Comparison of ENCODE assay signal across 9 mouse cellular contexts in the genomic region with DNA sequence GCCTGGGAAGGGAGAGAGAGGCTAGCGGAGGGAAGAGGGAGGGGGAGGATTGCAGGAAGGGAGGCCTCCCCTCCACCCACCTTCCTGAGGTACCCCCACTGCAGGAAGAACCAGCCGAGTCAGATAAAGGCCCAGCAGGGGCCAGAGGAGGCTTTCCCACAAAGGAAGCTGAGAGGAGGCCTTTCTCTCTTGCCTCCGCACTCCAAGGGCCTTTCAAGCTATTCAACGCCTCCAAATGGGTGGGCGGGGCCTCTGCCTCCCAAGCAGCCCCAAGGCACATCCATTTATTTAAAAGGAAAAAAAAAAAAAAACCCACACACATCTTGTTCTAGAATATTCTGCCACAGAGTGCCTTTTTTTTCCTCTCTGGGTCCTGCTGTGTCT.
DNase-seq lines count a peak whose midpoint lies in the region; ATAC-seq and TF ChIP-seq lines count a peak whose summit lies in the region.
"Had no signal": no experiment of that assay in that cellular context is flagged by ENCODE, and none has a peak within 500 bp of the region (broad histone marks: within the 10 kb centered on the region; RNA-seq: fewer than 3 reads in every experiment).

No protein-coding gene starts in this region.

- intact Hi-C loops in gastrocnemius, adult 2 months (cut with DNase I), result no loop called here
- intact Hi-C loops in gastrocnemius, postnatal 36 days (cut with DNase I), result no loop called here

- H3K9ac ChIP-seq in intestine, embryonic 15.5 days, result peak overlapping the region; percentile 41
- H3K9ac ChIP-seq in midbrain, embryonic 11.5 days (ENCODE audit: low read length), result peak overlapping the region; percentile 54

- H3K36me3 ChIP-seq in embryonic facial prominence, embryonic 10.5 days (replicated peaks), result peaks cover 8% of the 10 kb centered on the region; the same call in 1 of the 2 replicates
- H3K36me3 ChIP-seq in intestine, embryonic 15.5 days, result no peaks in the 10 kb centered on the region
- no peaks in the 10 kb centered on the region for H3K36me3 ChIP-seq in midbrain, embryonic 11.5 days (ENCODE audit: control insufficient read depth, insufficient read depth, low read length)

- peak overlapping the region; percentile 67; the same call in 1 of the 2 replicates for H3K4me2 ChIP-seq in intestine, embryonic 15.5 days (replicated peaks)
- H3K4me2 ChIP-seq in midbrain, embryonic 11.5 days, result no peak overlapping the region

- peak overlapping the region; percentile 62 for H3K4me3 ChIP-seq in gastrocnemius, adult 2 months
- peak overlapping the region; percentile 43 for H3K4me3 ChIP-seq in embryonic facial prominence, embryonic 10.5 days
- H3K4me3 ChIP-seq in intestine, embryonic 15.5 days (replicated peaks), result no peak overlapping the region
- H3K4me3 ChIP-seq in midbrain, embryonic 11.5 days (ENCODE audit: low read depth, low read length), result no peak overlapping the region

- TF ChIP-seq CTCF in gastrocnemius, adult 2 months (IDR thresholded peaks at IDR 0.05), result no peak

- 5% methylated on average over 5 of the region's 5 CpGs for WGBS in embryonic facial prominence, embryonic 10.5 days
- WGBS in intestine, embryonic 15.5 days, result 27% methylated on average over 5 of the region's 5 CpGs
- WGBS in midbrain, embryonic 11.5 days, result 2% methylated on average over 5 of the region's 5 CpGs

- H3K27me3 ChIP-seq in embryonic facial prominence, embryonic 10.5 days (replicated peaks; ENCODE audit: low read depth, poor library complexity, severe bottlenecking), result peaks cover 35% of the 10 kb centered on the region
- no peaks in the 10 kb centered on the region for H3K27me3 ChIP-seq in intestine, embryonic 15.5 days (replicated peaks)
- no peaks in the 10 kb centered on the region for H3K27me3 ChIP-seq in midbrain, embryonic 11.5 days (ENCODE audit: control insufficient read depth, insufficient read depth, low read length)
- H3K27me3 ChIP-seq: Patski had no signal

- no peaks in the 10 kb centered on the region for H3K9me3 ChIP-seq in embryonic facial prominence, embryonic 10.5 days
- H3K9me3 ChIP-seq in intestine, embryonic 15.5 days, result no peaks in the 10 kb centered on the region
- no peaks in the 10 kb centered on the region for H3K9me3 ChIP-seq in midbrain, embryonic 11.5 days (ENCODE audit: control insufficient read depth, low read length)

- ATAC-seq in intestine, embryonic 15.5 days, result peak; percentile 31; the same call in 1 of the 2 replicates
- ATAC-seq in midbrain, embryonic 11.5 days (ENCODE audit: low FRiP score), result peak; percentile 51

- peaks cover 90% of the 10 kb centered on the region for H3K4me1 ChIP-seq in embryonic facial prominence, embryonic 10.5 days
- peaks cover 24% of the 10 kb centered on the region for H3K4me1 ChIP-seq in intestine, embryonic 15.5 days (replicated peaks)
- peaks cover 39% of the 10 kb centered on the region for H3K4me1 ChIP-seq in midbrain, embryonic 11.5 days (ENCODE audit: control insufficient read depth, insufficient read depth, low read length)

- DNase-seq in gastrocnemius, adult 2 months, result no peak
- DNase-seq in gastrocnemius, postnatal 36 days, result no peak
- peak; percentile 98 for DNase-seq in 416B (ENCODE audit: low read depth)
- peak; percentile 78 for DNase-seq in embryonic facial prominence, embryonic 10.5 days (ENCODE audit: low spot score)
- DNase-seq in midbrain, embryonic 11.5 days (ENCODE audit: low spot score, missing footprints), result peak; percentile 96
- DNase-seq in spleen, postnatal 10 days (ENCODE audit: low spot score in 2 of 2), result no peak
- DNase-seq in ovary, adult 18-20 months (ENCODE audit: low spot score), result no peak

- peak overlapping the region; percentile 65 for H3K27ac ChIP-seq in gastrocnemius, adult 2 months
- H3K27ac ChIP-seq in embryonic facial prominence, embryonic 10.5 days (replicated peaks), result peak overlapping the region; percentile 86
- H3K27ac ChIP-seq in intestine, embryonic 15.5 days, result peak overlapping the region; percentile 58
- H3K27ac ChIP-seq in midbrain, embryonic 11.5 days (ENCODE audit: low read depth, low read length), result peak overlapping the region; percentile 93

Comparison
In these comparisons a context has a peak if more than half of its experiments do, and no peak if none do; other contexts are left out.
1. DNase-seq: peak in 416B (single experiment), embryonic facial prominence, embryonic 10.5 days (single experiment) and midbrain, embryonic 11.5 days (single experiment); none in gastrocnemius, adult 2 months (single experiment), gastrocnemius, postnatal 36 days (0 of 2), spleen, postnatal 10 days (0 of 2) and ovary, adult 18-20 months (single experiment).
2. H3K4me3 ChIP-seq: peak in gastrocnemius, adult 2 months (single experiment) and embryonic facial prominence, embryonic 10.5 days (single experiment); none in intestine, embryonic 15.5 days (single experiment) and midbrain, embryonic 11.5 days (single experiment).
3. Peak in every context shown above with its lines, with median percentiles within 50 percentile points of each other: H3K27ac ChIP-seq.